Mouse (Mus musculus) liver, embryonic 11.5 days (tissue): ENCODE measurements around the gene Dab2ip. TPM values are rescaled to one million over a fixed set of nuclear protein-coding genes. Genes with fewer than 3 reads are reported as not detected.

Source experiments
- ATAC-seq: fragments of 200-750 bp; cut with Nextera tagmentation; replicated peaks from 2 replicates; pipeline ENCODE4 v1.8.0; 2017; ENCODE audit warnings: moderate number of reproducible peaks, mild to moderate bottlenecking, moderate TSS enrichment, moderate library complexity; ENCODE audit not compliant: low FRiP score
- DNase-seq: peaks from one replicate; pipeline ENCODE4 v3.0.0-alpha.2; 2017; ENCODE audit warnings: low spot score
- H3K27ac ChIP-seq: fragments of 300-500 bp; sonication (generic); 2 replicates; pipeline ENCODE4 v1.5.1; 2014; ENCODE audit warnings: mild to moderate bottlenecking, low read depth, low read length, control low read depth
- H3K27me3 ChIP-seq: fragments of 300-500 bp; sonication (generic); replicated peaks from 2 replicates; pipeline ENCODE4 v1.6.1; 2014; ENCODE audit warnings: low read length, mixed read lengths; ENCODE audit not compliant: control insufficient read depth, insufficient read depth
- H3K36me3 ChIP-seq: fragments of 300-500 bp; sonication (generic); 2 replicates; pipeline ENCODE4 v1.6.1; 2014; ENCODE audit warnings: mild to moderate bottlenecking, low read length, moderate library complexity, mixed read lengths; ENCODE audit not compliant: control insufficient read depth, insufficient read depth
- H3K4me1 ChIP-seq: fragments of 300-500 bp; sonication (generic); replicated peaks from 2 replicates; pipeline ENCODE4 v1.6.1; 2014; ENCODE audit warnings: low read length, mixed read lengths; ENCODE audit not compliant: control insufficient read depth, insufficient read depth
- H3K4me2 ChIP-seq: fragments of 300-500 bp; sonication (generic); 2 replicates; pipeline ENCODE4 v1.6.1; 2014; ENCODE audit warnings: mild to moderate bottlenecking, control low read depth, moderate library complexity
- H3K4me3 ChIP-seq: fragments of 300-500 bp; sonication (generic); 2 replicates; pipeline ENCODE4 v1.5.1; 2014; ENCODE audit warnings: low read depth, low read length, control low read depth
- H3K9ac ChIP-seq: fragments of 300-500 bp; sonication (generic); 2 replicates; pipeline ENCODE4 v1.6.1; 2014; ENCODE audit warnings: low read depth, low read length, control low read depth
- H3K9me3 ChIP-seq: fragments of 300-500 bp; sonication (generic); 2 replicates; pipeline ENCODE4 v1.6.1; 2016; ENCODE audit warnings: low read length, inconsistent platforms, mixed read lengths; ENCODE audit not compliant: control insufficient read depth
- WGBS: fragments of 180-500 bp; shearing (Covaris S2); extraction: QIAGEN DNeasy Blood & Tissue Kit; methylation state at CpG from one replicate; pipeline ENCODE4 v1.1.7; 2014; 5-methylcytosine and 5-hydroxymethylcytosine counted together
- polyA plus RNA-seq: library from polyadenylated mRNA; unstranded; fragments of >200 nt; fragmentation: Nextera tagmentation; extraction: Ambion mirVana; gene quantifications from 2 replicates; pipeline ENCODE4 v1.2.1, GENCODE M21; 2014

The Dab2ip gene
- polyA plus RNA-seq, 1 experiment from 2014 or later = 20.0 TPM

GRCm38 (mm10) chr2:35714742-35715167 lies 156.7 kb downstream of the Dab2ip start:
- Histone ChIP-seq H3K27ac (no peak overlapping the region), H3K36me3 (peaks cover 14% of the 10 kb centered on the region), H3K4me3 (no peak overlapping the region), H3K9me3 (no peaks in the 10 kb centered on the region), H3K4me2 (no peak overlapping the region), H3K27me3 (no peaks in the 10 kb centered on the region), H3K4me1 (no peaks in the 10 kb centered on the region), H3K9ac (no peak overlapping the region)
- DNase-seq (no peak), ATAC-seq (no peak)
- 78% methylated on average over 8 of the region's 8 CpGs for WGBS

DNA sequence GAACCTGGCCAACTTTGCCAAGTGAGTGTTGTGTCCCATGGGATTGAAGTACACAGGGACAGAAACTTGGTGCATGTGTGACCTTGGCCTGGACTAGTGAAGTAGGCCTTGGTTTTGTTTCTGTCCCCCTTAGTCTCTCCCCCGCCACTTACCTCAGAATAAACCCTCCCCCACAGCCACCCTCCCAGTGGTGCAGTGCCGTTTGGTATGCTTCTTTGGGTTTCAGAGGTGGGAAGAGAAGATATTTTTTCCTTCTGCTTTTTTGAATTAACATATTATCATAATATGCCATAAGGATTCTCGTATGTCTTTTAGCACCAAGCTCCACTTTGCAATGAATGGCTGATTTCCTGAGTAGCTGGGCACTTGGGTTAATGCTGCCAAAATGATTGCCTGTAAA lies 157.4 kb downstream of the Dab2ip start:
- 77% methylated on average over 3 of the region's 3 CpGs for WGBS
- DNase-seq (no peak), ATAC-seq (no peak)
- no peaks in the 10 kb centered on the region for H3K27me3 ChIP-seq
- no peak overlapping the region for H3K4me3 ChIP-seq
- H3K4me2 ChIP-seq = no peak overlapping the region
- H3K9ac ChIP-seq = no peak overlapping the region
- H3K27ac ChIP-seq = no peak overlapping the region
- no peaks in the 10 kb centered on the region for H3K9me3 ChIP-seq
- peaks cover 21% of the 10 kb centered on the region for H3K36me3 ChIP-seq
- no peaks in the 10 kb centered on the region for H3K4me1 ChIP-seq

DNA sequence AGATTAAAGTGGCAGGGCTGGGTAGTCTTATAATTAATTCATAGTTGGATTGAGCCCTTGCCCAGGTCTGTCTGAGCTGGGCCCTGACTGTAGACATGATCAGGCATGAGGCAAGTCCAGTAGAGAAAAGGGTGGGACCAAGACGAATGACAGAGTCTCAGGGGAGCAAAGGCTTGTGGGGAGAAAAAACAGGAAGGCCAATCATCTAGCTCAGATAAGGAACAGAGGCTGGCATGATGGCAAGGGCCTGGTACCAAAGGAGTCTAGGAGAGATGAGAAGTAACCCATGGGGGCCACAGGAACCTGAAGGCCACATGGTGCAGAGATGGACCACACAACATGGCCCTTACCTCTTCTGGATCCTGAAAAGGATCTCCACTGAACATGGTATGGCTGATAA lies 158.1 kb downstream of the Dab2ip start:
- Histone ChIP-seq H3K4me3 (no peak overlapping the region), H3K27ac (no peak overlapping the region), H3K4me1 (no peaks in the 10 kb centered on the region), H3K4me2 (no peak overlapping the region), H3K9ac (no peak overlapping the region), H3K9me3 (no peaks in the 10 kb centered on the region), H3K36me3 (peaks cover 22% of the 10 kb centered on the region), H3K27me3 (no peaks in the 10 kb centered on the region)
- ATAC-seq (peak; percentile 40; the same call in 1 of the 2 replicates), DNase-seq (no peak)
- 50% methylated on average over 1 of the region's 1 CpGs for WGBS

DNA sequence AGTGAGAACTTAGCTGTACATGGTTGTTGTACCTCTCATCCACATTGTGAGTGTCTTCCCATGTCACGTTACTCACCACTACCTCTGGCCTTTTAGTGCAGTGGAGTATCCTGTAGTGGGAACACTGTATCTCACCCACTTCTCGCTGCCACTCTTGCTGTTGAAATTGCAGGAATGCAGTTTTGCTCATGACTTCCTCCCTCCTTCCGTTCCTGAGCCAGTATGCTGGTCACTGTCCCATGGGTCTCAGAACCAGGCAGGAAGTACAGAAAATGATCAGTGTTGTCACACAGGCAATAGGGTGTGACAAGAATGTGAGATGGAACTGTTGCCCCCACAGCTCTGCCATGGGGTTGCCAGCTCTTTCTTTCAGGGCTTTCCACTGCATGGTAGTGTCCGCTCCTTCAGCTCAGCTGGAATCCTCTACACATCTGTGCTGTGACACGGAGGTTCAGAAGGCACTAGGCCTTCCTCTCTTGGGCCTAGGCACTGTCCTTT lies 160.0 kb downstream of the Dab2ip start:
- Histone ChIP-seq H3K9me3 (no peaks in the 10 kb centered on the region), H3K4me1 (no peaks in the 10 kb centered on the region), H3K4me2 (no peak overlapping the region), H3K4me3 (no peak overlapping the region), H3K27ac (no peak overlapping the region), H3K9ac (no peak overlapping the region), H3K27me3 (no peaks in the 10 kb centered on the region), H3K36me3 (peaks cover 30% of the 10 kb centered on the region)
- ATAC-seq (no peak), DNase-seq (no peak)
- 79% methylated on average over 5 of the region's 5 CpGs for WGBS

DNA sequence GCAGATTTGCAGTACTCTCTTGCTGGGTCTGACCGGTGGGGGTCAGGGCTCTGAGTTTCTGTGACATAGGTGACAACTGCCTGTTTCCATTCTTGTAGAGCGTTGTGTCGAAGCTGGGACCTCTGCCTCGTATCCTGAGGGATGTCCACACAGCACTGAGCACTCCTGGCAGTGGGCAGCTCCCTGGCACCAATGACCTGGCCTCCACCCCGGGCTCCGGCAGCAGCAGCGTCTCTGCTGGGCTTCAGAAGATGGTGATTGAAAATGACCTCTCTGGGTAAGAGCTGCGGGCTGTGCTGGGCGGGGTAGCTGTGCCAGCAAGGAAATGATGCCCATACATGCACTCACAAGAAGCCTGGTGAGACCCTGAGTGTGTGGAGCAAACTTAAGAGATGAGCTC lies 160.6 kb downstream of the Dab2ip start:
- DNase-seq = no peak
- no peaks in the 10 kb centered on the region for H3K9me3 ChIP-seq
- no peak overlapping the region for H3K4me2 ChIP-seq
- WGBS = 89% methylated on average over 9 of the region's 9 CpGs
- H3K27ac ChIP-seq = no peak overlapping the region
- no peaks in the 10 kb centered on the region for H3K27me3 ChIP-seq
- no peak overlapping the region for H3K4me3 ChIP-seq
- peaks cover 30% of the 10 kb centered on the region for H3K36me3 ChIP-seq
- ATAC-seq = no peak
- H3K9ac ChIP-seq = no peak overlapping the region
- no peaks in the 10 kb centered on the region for H3K4me1 ChIP-seq

- no peak overlapping the region for H3K27ac ChIP-seq
- ATAC-seq = no peak
These were observed 161.4 kb downstream of the Dab2ip start for GRCm38 (mm10) chr2:35719230-35720005.

GRCm38 (mm10) chr2:35720104-35720503 lies 162.0 kb downstream of the Dab2ip start:
- H3K4me3 ChIP-seq = no peak overlapping the region
- no peaks in the 10 kb centered on the region for H3K4me1 ChIP-seq
- H3K27me3 ChIP-seq = no peaks in the 10 kb centered on the region
- WGBS = 91% methylated on average over 12 of the region's 12 CpGs
- no peak overlapping the region for H3K4me2 ChIP-seq
- ATAC-seq (no peak), DNase-seq (no peak)
- peaks cover 30% of the 10 kb centered on the region for H3K36me3 ChIP-seq
- H3K9me3 ChIP-seq = no peaks in the 10 kb centered on the region
- no peak overlapping the region for H3K27ac ChIP-seq
- H3K9ac ChIP-seq = no peak overlapping the region

More at GRCm38 (mm10) chr2:35719230-35720005, 161.4 kb downstream of the Dab2ip start:
- no peak overlapping the region for H3K9ac ChIP-seq
- H3K4me1 ChIP-seq = no peaks in the 10 kb centered on the region
- H3K27me3 ChIP-seq = no peaks in the 10 kb centered on the region
- H3K36me3 ChIP-seq = peaks cover 30% of the 10 kb centered on the region
- H3K4me3 ChIP-seq = no peak overlapping the region
- DNase-seq = no peak
- 85% methylated on average over 12 of the region's 12 CpGs for WGBS
- H3K4me2 ChIP-seq = no peak overlapping the region
- no peaks in the 10 kb centered on the region for H3K9me3 ChIP-seq

DNA sequence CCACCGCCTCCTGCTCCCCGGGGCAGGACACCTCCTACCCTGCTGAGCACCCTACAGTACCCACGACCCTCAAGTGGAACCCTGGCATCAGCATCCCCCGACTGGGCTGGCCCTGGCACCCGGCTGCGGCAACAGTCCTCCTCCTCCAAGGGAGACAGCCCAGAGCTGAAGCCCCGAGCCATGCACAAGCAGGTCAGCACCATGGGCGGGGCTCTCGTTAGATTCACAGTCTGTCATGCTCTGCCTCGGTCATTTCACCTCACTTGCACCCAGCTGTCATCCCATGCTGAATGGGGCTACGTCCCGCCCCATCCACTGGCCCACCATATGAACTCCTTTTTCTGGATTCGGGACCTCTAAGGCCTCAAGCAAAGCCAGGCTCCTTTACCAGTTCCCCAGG lies 162.5 kb downstream of the Dab2ip start:
- DNase-seq (no peak), ATAC-seq (no peak)
- Histone ChIP-seq H3K4me1 (no peaks in the 10 kb centered on the region), H3K9ac (no peak overlapping the region), H3K36me3 (peaks cover 30% of the 10 kb centered on the region), H3K4me3 (no peak overlapping the region), H3K9me3 (no peaks in the 10 kb centered on the region), H3K27ac (no peak overlapping the region), H3K27me3 (no peaks in the 10 kb centered on the region), H3K4me2 (no peak overlapping the region)
- WGBS = 89% methylated on average over 13 of the region's 13 CpGs

- ATAC-seq = no peak
- WGBS = 90% methylated on average over 9 of the region's 9 CpGs
- no peak overlapping the region for H3K9ac ChIP-seq
- no peak overlapping the region for H3K4me2 ChIP-seq
- H3K27me3 ChIP-seq = no peaks in the 10 kb centered on the region
- no peaks in the 10 kb centered on the region for H3K9me3 ChIP-seq
- no peaks in the 10 kb centered on the region for H3K4me1 ChIP-seq
- H3K36me3 ChIP-seq = peaks cover 30% of the 10 kb centered on the region
- H3K4me3 ChIP-seq = no peak overlapping the region
- no peak for DNase-seq
- no peak overlapping the region for H3K27ac ChIP-seq
These were observed 162.9 kb downstream of the Dab2ip start for GRCm38 (mm10) chr2:35720956-35721355.
